ENCODE assay signal across 8 mouse cellular contexts in genomic region chrX:95164140-95164539, GRCm38 (mm10). TPM values are rescaled to one million over a fixed set of nuclear protein-coding genes. Genes with fewer than 3 reads are reported as not detected.
DNase-seq lines count a peak whose midpoint lies in the region; ATAC-seq and TF ChIP-seq lines count a peak whose summit lies in the region.

No protein-coding gene starts in this region.

- peak overlapping the region; percentile 20 for H3K4me3 ChIP-seq in hindbrain, embryonic 16.5 days (ENCODE audit: low read length)
- H3K4me3 ChIP-seq in midbrain, embryonic 16.5 days (ENCODE audit: low read depth, low read length) = peak overlapping the region; percentile 21

- TF ChIP-seq CTCF in brain, embryonic 14.5 days (IDR thresholded peaks at IDR 0.05; ENCODE audit: borderline replicate concordance, extremely low read depth, insufficient read depth, insufficient read length) = no peak

- H3K9ac ChIP-seq in hindbrain, embryonic 16.5 days (ENCODE audit: low read depth, low read length) = no peak overlapping the region
- H3K9ac ChIP-seq in midbrain, embryonic 16.5 days (ENCODE audit: low read depth, low read length) = no peak overlapping the region

- DNase-seq in kidney, postnatal 10 days = peak; percentile 6
- DNase-seq in kidney, postnatal 36 days = no peak
- DNase-seq in brain, embryonic 14.5 days (ENCODE audit: low read depth) = peak; percentile 37
- DNase-seq in urinary bladder, adult 2 months (ENCODE audit: low spot score) = no peak
- no peak for DNase-seq in kidney, adult 18-20 months

- ATAC-seq in hindbrain, embryonic 16.5 days = no peak
- ATAC-seq in midbrain, embryonic 16.5 days = no peak
- ATAC-seq in monocyte, adult 5-6 weeks (replicated peaks; ENCODE audit: insufficient number of reproducible peaks, low FRiP score, low TSS enrichment, poor library complexity, severe bottlenecking) = no peak

- no peaks in the 10 kb centered on the region for H3K9me3 ChIP-seq in hindbrain, embryonic 16.5 days (ENCODE audit: control insufficient read depth, low read length)
- H3K9me3 ChIP-seq in midbrain, embryonic 16.5 days (replicated peaks; ENCODE audit: control insufficient read depth, low read length, poor library complexity, severe bottlenecking) = no peaks in the 10 kb centered on the region

- no peaks in the 10 kb centered on the region for H3K36me3 ChIP-seq in hindbrain, embryonic 16.5 days (ENCODE audit: control insufficient read depth, insufficient read depth, low read length)
- H3K36me3 ChIP-seq in midbrain, embryonic 16.5 days (ENCODE audit: control insufficient read depth, insufficient read depth, low read length) = no peaks in the 10 kb centered on the region

- 50% methylated on average over 6 of the region's 6 CpGs for WGBS in hindbrain, embryonic 16.5 days
- WGBS in midbrain, embryonic 16.5 days = 39% methylated on average over 6 of the region's 6 CpGs

- peak overlapping the region; percentile 73 for H3K4me2 ChIP-seq in hindbrain, embryonic 16.5 days (ENCODE audit: low read length)
- H3K4me2 ChIP-seq in midbrain, embryonic 16.5 days (ENCODE audit: low read length) = peak overlapping the region; percentile 64

- H3K27ac ChIP-seq in hindbrain, embryonic 16.5 days (ENCODE audit: low read depth, low read length) = no peak overlapping the region
- H3K27ac ChIP-seq in midbrain, embryonic 16.5 days (ENCODE audit: low read length) = no peak overlapping the region

- H3K4me1 ChIP-seq in hindbrain, embryonic 16.5 days (ENCODE audit: control insufficient read depth, insufficient read depth, low read depth, low read length) = peaks cover 6% of the 10 kb centered on the region
- H3K4me1 ChIP-seq in midbrain, embryonic 16.5 days (ENCODE audit: control insufficient read depth, insufficient read depth, low read length) = peaks cover 23% of the 10 kb centered on the region

- H3K27me3 ChIP-seq in hindbrain, embryonic 16.5 days (replicated peaks; ENCODE audit: control insufficient read depth, insufficient read depth, low read length) = no peaks in the 10 kb centered on the region
- H3K27me3 ChIP-seq in midbrain, embryonic 16.5 days (ENCODE audit: control insufficient read depth, insufficient read depth, low read depth, low read length) = no peaks in the 10 kb centered on the region

- TF ChIP-seq POLR2A in brain, embryonic 14.5 days (IDR thresholded peaks at IDR 0.05; ENCODE audit: borderline replicate concordance, extremely low read depth, insufficient read depth, insufficient read length, poor library complexity, severe bottlenecking) = no peak

RNA-seq across cellular contexts. Expression of gene Arhgef9, which starts 32.5 kb away (rescaled TPM):
- 38.9 and 50.1 TPM in 2 replicates for polyA plus RNA-seq in brain, embryonic 14.5 days (2012; rRNA removed)
- polyA plus RNA-seq in hindbrain, embryonic 16.5 days (2015; fragmentation: Nextera tagmentation; extraction: Ambion mirVana) = 47.7 and 48.0 TPM in 2 replicates
- polyA plus RNA-seq in midbrain, embryonic 16.5 days (2015; fragmentation: Nextera tagmentation; extraction: Ambion mirVana) = 46.9 and 48.4 TPM in 2 replicates
- polyA plus RNA-seq in urinary bladder, adult 2 months (2012; rRNA removed) = 21.7 and 29.0 TPM in 2 replicates
- 0.53 to 2.9 TPM in 2 of 3 replicates, not detected in the other for total RNA-seq in monocyte, adult 5-6 weeks (2017)

Comparison
In these comparisons a context has a peak if more than half of its experiments do, and no peak if none do; other contexts are left out.
1. DNase-seq: peak in kidney, postnatal 10 days (single experiment) and brain, embryonic 14.5 days (single experiment); none in kidney, postnatal 36 days (0 of 2), urinary bladder, adult 2 months (single experiment) and kidney, adult 18-20 months (single experiment).